Mouse (Mus musculus): Measurements from ENCODE around the gene Clnk.

DNA sequence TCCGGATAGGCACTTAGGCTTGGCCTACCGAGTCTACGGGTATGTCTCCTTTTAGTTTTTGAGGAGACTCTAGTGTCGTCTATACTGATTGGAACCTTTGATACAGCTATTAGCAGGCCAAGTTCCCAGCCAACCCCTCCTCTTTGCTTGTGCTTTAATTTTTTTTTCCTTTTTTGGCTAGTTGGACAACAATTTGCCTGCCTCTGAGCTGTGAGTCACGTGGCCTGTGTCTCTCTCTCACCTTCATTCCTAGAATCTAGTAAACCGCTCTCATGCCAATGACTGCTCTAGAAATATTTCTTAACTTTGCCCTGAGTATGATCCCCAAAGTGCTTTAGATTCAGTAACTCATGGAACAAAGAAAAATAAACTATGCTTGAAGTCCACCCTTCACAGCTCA lies 173.7 kb downstream of the Clnk start:
- TF ChIP-seq MAFK (IDR thresholded peaks at IDR 0.05; ENCODE audit: insufficient read depth, low read depth, low read length) (no peak), ZC3H11A (IDR thresholded peaks at IDR 0.05; ENCODE audit: borderline replicate concordance, low read depth, low read length) (no peak), CHD2 (IDR thresholded peaks at IDR 0.05; ENCODE audit: low read depth, low read length) (no peak), ZNF384 (IDR thresholded peaks at IDR 0.05; ENCODE audit: low read depth, low read length) (no peak)

Data from ES-E14 (cell line).